Mouse (Mus musculus) telencephalon, adult 2 months (tissue): ENCODE data around the gene Sh3pxd2b.

Experiments
- DNase-seq: peaks from one replicate; pipeline ENCODE4 v3.0.0-alpha.2; 2011; ENCODE audit warnings: low read depth, low spot score

Gene Sh3pxd2b

GRCm38 (mm10) chr11:32373266-32374026, 25.8 kb downstream of the Sh3pxd2b start:
- no peak for DNase-seq

GRCm38 (mm10) chr11:32374027-32374589, 26.5 kb downstream of the Sh3pxd2b start:
- DNase-seq: no peak

- DNase-seq: no peak
These were observed 27.5 kb downstream of the Sh3pxd2b start for GRCm38 (mm10) chr11:32375104-32375535.

- DNase-seq: no peak
These were observed 28.5 kb downstream of the Sh3pxd2b start for GRCm38 (mm10) chr11:32376086-32376485.

GRCm38 (mm10) chr11:32379910-32380309, 32.3 kb downstream of the Sh3pxd2b start:
- DNase-seq: no peak

- DNase-seq: no peak
These were observed 35.9 kb downstream of the Sh3pxd2b start for GRCm38 (mm10) chr11:32383341-32384134.

- no peak for DNase-seq
These were observed 36.6 kb downstream of the Sh3pxd2b start for GRCm38 (mm10) chr11:32384135-32384801.

- DNase-seq: no peak
These were observed 38.4 kb downstream of the Sh3pxd2b start for GRCm38 (mm10) chr11:32386043-32386442.

GRCm38 (mm10) chr11:32388064-32388463, 40.4 kb downstream of the Sh3pxd2b start:
- no peak for DNase-seq

- no peak for DNase-seq
These were observed 45.5 kb downstream of the Sh3pxd2b start for GRCm38 (mm10) chr11:32393095-32393494.

- no peak for DNase-seq
These were observed 48.2 kb downstream of the Sh3pxd2b start for GRCm38 (mm10) chr11:32395791-32396190.

- no peak for DNase-seq
These were observed 50.8 kb downstream of the Sh3pxd2b start for GRCm38 (mm10) chr11:32398446-32398845.

- no peak for DNase-seq
These were observed 51.6 kb downstream of the Sh3pxd2b start for GRCm38 (mm10) chr11:32399261-32399660.

- peak; percentile 93 for DNase-seq
These were observed 55.1 kb downstream of the Sh3pxd2b start for GRCm38 (mm10) chr11:32402712-32403111.

GRCm38 (mm10) chr11:32404708-32405107, 57.1 kb downstream of the Sh3pxd2b start:
- no peak for DNase-seq

- DNase-seq: no peak
These were observed 60.2 kb downstream of the Sh3pxd2b start for GRCm38 (mm10) chr11:32407863-32408262.

- no peak for DNase-seq
These were observed 61.4 kb downstream of the Sh3pxd2b start for GRCm38 (mm10) chr11:32409052-32409451.

GRCm38 (mm10) chr11:32409823-32410562, 62.4 kb downstream of the Sh3pxd2b start:
- no peak for DNase-seq

- no peak for DNase-seq
These were observed 72.4 kb downstream of the Sh3pxd2b start for GRCm38 (mm10) chr11:32420001-32420400.

- DNase-seq: no peak
These were observed 75.7 kb downstream of the Sh3pxd2b start for GRCm38 (mm10) chr11:32423311-32423710.

- DNase-seq: no peak
These were observed 77.0 kb downstream of the Sh3pxd2b start for GRCm38 (mm10) chr11:32424600-32424999.
